Mouse (Mus musculus) kidney, adult 8-10 months (tissue): Measurements from ENCODE around the gene Patl2.
"Not testable (repeated sequence)": the region's sequence is repeated elsewhere in the genome, so short reads cannot be mapped to it uniquely, and the experiment has no call there.

Experiments used
- DNase-seq, 2 experiments: peaks; one replicate each; pipeline ENCODE4 v3.0.0; 2022

The Patl2 gene

DNA sequence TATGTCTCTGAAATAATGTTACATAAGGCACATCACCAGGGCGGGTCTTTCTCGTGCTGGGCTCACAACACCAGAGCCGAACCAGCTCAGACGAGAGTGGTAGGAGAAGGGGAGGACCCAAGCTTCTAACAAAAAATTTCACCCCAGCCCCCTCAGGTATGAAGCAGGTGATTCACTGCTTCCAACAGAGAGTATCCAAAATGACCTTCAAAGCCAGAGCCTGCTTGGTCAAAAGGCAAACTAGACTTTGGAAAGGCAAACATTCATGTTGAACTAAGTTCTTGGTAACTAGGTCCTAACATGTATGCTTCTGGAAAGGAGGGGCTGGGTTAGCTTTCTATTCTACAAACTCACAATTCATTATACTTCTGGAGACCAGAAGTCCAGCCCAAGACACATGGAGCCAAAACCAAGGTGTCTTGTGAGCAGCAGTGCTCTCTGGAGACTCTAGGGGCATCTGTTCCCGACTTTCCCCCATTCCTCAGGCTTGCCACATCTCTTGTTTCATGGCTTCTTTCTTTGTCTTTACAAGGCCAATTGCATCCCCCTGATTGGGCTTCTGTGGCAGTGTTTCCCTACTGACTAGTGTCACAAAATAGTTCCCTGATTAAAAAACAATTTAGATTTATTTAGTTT, 44.5 kb downstream of the Patl2 start:
- no peak for DNase-seq

DNA sequence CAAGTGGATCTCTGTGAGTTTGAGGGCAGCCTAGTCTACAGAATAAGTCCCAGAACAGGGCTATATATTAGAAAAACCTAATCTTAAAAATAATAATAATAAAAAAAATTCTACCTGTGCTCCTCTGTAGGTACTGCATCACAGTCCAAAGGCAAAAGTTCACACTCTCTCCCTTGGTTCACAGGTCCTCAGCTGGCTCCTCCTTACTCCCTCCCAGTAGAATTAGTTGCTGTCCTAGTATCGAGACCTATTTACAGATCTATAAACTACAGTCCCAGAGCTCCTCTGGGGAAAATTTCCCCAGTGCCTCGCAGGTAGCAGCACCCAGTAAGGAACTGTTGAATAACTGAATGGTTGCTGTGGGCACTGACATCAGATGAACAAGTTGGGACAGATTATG, 45.2 kb downstream of the Patl2 start:
- no peak for DNase-seq

DNA sequence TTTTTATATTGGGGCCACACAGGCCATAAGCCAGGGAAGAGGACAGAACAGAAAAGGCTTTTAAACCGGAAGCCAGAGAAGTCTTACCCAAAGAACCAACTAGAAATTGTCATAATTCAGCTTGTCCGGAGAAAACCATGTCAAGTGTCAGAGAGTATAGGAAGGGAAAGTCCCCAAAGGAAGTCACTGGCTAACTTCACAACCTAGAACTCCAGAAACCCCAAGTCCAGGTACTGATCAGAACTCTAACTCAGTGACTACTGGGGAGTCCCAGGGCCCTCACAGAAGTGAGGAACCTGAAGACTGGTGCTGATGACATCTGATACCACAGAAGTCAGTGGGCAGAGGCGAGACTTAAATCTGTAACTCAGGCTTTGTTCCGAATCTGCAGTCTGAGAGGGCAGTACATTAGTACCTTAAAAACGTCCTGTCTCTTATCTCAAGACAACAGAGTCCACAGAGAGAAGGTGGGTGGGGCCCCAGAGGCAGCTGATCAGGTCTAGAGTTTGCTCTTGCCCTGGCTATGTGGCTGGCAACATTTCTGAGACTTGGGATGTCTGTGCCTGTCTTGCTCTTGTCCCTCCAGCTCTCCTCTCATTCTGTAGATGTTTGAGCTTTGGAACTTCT, 48.0 kb downstream of the Patl2 start:
- DNase-seq, result no peak

DNA sequence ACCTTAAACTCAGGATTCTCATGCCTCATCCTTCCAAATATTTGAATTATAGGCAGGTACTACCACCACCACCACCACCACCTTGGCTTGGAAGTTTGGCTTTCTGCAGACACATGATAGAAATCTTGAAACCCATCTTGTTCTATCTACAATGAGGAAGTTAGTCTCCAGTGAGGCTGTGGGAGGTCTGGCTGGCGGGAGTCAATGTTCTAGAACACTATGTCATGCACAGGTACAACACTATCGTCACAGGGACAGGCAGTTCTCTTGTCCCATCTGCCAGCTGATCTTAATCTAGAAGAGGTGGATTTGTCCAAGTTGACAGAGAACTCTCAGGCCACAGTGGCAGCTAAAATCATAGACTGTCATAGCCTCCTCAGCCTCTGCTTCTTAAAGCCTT, 53.4 kb downstream of the Patl2 start:
- DNase-seq, result no peak

DNA sequence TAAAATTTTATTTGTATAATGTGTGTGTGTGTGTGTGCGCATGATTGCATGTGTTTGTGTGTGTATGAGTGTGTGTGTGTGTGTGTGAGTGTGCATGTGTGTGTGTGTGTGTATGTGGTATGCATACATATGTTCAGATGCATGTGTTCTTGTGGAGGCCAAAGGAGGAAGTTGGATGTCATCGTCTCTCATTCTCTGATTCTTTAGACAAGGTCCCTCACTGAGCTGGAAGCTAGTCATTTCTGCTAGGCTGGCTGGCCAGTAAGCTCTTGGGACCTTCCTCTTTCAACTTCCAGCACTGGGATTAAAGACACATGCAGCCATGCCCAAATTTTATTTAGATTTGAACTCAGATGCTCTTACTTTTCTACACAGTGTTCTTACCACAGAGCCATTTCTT, 53.9 kb downstream of the Patl2 start:
- no peak for DNase-seq

DNA sequence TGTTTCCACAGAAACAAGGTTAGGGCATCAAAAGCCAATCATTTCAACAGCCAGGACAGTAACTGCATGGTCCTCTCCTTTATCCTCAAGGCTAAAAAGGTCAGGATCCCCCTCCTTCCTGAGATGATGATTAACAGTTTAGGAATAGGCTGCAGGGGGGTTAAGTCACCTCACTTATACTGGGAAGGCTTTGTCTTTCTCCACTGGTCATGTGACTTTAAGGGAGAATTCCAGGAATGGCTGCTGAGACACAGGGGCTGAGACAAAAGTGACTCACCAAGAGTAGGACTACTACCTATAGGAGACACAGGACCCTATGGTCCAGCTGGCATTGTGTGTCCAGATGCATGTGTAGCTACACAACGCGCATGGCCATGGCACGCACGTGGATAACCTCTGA, 58.4 kb downstream of the Patl2 start:
- no peak for DNase-seq

DNA sequence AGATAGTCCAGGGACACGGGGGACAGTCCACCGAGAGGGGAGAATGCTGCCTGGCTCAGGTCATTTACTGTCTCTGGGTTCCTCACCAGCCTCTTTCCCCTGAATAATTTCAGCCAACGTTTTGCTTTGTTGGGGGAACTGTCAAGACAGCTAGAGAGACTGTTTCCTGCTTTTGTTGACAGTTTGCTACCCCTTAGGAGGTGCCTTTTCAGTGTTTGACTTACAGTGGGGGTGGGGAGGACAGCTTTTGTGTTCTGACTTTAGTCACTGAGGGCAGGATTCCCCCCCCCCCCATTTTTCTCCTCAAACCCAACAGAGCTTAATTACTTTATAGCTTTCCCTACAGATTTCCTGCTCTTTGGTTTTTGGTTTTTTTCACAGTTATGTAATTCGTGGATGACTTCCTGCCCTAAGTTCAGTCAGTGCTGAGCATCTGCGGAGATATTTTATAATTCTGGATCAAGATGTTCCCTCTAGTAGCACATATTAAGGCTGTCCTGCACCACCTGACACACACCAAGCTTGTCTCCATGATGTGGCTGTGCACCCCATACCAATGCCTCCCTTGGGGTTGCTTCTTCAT, 59.1 kb downstream of the Patl2 start:
- no peak for DNase-seq

DNA sequence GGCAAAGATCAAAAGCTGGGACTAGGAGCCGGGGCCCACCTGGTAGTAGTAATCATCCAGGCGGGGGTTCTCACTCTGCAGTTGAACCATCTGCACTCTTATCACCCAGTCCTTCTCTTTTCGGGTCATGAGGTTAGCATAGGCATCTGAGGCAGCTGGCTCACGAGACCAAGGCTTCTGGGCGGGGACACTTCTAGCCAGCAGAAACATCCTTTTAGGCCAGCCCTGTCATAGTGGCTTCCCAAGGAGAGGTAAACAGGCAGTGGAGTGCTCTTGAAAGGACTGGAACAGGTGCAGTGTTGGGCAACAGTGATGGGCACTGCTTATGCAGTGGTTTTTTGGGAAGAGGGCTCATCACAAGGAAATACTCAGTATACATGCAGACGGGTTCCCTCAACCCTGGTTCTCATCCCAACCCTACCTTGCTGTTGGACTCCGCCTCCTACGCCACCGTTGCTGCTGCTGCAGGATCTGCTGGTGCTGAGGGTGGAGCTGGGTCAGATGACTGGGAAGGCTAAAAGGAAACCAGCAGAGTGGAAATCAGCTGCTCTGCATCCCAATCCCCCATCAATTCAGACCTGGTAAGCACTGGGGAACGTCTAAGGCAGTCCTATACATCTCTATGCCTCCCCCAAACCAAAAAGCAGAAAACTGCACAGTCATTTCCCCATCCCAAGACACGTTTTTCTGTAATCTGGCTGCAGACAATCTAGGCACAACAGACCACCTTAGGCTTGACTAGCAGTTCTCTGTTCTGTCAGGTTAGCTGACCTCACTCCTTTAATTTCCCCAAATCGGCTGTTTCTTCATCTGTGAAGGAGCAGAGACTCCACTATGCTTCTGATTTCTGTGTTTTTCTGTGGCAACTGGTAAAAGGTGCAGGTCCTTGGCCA, 60.1 kb downstream of the Patl2 start:
- no peak for DNase-seq

DNA sequence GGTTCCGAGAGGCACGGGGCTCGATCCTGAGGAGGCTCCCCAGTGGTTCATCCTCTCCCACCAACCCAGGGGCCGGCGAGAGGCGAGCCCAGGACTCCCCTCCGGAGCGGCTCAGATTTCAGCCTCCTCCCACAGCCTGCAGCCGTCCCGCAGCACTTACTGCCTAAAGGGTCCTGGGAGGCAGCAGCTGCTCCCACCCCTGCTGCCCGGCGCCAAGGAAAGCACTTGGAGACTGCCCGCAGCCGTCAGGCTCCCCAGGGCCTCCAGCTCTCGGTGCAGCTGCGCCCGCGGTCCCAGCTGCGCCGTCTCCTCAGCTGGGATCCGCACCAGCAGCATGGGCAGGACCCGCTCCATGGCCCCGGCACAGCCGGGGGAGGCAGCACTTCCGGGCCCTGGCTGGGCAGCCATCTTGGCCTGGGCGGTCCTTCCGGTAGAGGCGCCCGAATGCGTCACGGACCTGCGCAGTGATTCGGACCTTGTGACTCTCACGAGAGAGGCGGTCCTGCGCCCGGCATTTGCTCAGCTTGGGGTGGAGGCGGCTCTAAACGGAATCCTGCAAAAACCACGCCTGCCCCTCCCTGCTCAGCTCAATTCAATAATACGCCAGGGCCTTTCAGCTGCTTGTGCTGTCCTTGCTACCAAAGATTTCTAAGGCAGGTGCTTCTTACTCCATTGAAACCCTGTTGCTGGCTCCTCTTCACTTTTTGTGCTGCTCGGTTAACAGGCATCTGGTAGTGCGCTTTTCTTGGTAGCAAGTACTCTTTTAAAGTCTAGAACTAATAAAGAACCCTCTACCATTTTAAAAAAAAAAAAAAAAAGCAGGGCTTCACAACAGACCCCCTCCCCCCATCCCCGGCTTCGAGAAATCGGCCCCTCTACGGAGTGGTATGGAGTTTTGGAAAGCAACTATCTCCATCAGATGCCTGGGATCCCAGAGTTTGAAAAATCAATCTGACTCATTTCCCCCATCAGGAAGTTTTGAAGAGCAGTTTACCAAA, 67.7 kb downstream of the Patl2 start, which contains the start of gene Spg11:
Gene Spg11, minus strand, starts transcription at position 426 of the 998 bp plus-strand sequence.
- peak; percentile 98 to 99 for DNase-seq

DNA sequence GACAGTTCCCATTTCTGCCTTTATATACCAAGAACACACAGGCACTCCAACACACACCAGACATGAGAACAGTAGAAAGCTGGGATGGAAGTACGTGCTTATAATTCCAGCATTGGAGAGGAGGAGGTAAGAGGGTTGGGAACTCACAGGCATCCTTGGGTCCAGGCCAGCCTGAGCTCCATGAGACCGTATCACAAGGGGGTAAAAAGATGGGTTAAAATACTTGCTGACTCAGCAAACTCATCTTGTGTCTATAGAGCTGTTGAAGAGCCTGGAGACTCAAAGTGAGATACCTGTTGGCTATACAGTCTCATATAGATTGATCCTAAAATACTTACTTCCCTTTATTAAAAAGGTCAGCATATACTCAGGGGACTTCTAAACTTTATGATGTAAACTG, 69.1 kb downstream of the Patl2 start:
- no peak for DNase-seq

DNA sequence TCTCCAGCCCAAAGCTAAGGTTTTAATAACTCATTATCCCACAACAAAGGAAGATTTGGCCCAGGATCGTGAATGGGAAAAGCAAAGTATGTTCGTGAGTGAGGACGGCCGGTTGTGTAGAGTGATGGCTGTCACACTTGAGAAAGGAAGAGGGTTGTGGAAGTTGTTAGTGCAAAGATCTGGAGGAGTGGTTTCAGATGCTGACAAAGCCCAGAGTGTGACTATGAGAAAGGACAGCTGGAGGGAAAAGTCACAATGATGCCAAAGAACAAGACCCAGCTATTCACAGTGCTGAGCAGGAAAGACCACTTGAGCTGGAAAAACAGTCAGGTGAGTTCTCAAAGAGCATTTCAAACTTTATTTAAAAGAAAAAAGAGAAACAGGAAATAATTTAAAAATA, 76.3 kb downstream of the Patl2 start:
- DNase-seq, result no peak

DNA sequence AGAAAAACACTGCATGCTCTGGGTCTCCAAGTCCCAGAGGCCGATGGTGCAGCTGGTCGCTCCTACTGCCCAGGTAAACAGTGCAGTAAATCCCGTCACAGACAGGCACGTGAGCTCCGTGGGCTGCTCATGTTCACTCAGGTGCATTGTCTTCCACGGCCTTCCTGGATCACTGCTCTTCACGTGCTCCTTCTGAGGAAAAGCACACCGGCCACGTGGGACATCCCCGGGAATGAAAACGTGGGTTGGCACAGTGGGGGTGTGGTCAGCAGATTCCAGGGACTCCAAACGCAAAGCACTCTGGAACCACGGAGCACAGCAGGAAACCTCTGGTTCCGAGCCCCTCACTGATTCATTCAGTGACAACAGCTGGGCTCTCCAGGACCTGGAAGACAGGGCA, 77.9 kb downstream of the Patl2 start:
- DNase-seq, result peak; percentile 58 to 67

DNA sequence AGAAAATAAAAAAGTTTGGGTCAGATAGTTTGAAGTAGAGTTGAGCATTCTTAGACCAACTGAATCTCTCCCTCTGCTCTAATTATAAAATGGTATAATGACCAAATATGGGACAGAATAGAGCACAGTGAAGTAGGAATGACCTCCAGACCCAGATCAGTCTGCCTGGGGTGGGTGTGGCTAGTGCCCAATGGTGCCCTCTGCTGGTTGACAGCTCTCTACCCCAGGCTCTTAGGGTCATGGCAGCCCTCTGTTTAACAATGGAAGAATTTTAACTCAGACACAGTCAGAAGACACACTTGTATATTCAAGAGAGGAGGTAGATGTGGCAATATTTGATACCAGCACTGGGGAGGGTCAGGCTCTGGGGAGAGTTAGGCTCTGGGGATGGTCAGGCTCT, 83.9 kb downstream of the Patl2 start:
- DNase-seq, result peak in 1 of 2 experiments; percentile 40

DNA sequence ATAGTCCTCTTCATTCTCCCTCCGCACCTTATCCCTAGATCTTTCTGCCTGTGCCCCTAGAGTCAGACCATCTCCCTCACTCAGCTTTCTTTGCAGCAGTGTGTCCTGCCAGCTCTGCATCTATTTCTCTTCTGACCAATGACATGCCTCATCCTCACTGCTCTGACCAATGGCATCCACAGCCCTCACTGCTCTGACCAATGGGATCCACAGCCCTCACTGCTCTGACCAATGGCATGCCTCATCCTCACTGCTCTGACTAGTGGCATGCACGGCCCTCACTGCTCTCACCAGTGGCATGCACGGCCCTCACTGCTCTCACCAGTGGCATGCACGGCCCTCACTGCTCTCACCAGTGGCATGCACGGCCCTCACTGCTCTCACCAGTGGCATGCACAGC, 88.3 kb downstream of the Patl2 start:
- not testable (repeated sequence) for DNase-seq

DNA sequence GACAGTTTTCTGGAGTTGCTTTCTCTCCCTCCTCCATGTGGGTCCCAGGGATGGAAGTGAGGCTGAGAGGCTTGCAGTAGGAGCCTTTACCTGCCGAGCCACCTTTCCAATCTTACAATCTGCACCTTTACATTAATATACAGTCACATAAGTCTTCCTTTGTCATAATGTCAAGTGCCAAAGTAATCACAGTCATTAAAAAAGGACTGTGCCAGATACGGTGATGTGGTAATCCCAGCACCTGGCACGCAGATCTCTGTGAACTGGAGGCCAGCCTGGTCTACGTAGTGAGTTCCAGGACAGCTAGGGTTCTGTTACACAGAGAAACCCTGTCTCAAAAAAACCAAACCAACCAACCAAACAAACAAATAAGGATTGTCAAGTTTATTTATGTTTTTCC, 92.1 kb downstream of the Patl2 start:
- DNase-seq, result no peak

DNA sequence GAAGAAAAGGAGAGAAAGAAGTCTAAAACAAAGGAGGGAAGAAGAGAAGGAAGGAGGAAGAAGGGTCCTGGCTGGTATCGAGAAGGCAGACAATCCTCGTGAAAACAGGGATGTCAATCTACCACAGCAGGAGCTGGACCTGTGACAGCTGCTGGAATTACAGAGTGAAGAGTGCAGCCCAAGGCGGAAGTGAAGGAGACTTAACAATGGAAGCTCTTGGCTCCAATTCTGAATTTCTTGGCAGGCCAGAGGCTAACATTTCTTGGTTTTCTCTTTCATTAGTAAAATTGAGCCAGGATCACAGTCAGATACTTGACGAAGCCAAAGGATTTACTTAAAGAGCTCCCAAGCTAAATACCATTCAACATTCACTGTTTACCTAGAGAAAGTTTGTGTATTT, 99.5 kb downstream of the Patl2 start:
- no peak for DNase-seq

DNA sequence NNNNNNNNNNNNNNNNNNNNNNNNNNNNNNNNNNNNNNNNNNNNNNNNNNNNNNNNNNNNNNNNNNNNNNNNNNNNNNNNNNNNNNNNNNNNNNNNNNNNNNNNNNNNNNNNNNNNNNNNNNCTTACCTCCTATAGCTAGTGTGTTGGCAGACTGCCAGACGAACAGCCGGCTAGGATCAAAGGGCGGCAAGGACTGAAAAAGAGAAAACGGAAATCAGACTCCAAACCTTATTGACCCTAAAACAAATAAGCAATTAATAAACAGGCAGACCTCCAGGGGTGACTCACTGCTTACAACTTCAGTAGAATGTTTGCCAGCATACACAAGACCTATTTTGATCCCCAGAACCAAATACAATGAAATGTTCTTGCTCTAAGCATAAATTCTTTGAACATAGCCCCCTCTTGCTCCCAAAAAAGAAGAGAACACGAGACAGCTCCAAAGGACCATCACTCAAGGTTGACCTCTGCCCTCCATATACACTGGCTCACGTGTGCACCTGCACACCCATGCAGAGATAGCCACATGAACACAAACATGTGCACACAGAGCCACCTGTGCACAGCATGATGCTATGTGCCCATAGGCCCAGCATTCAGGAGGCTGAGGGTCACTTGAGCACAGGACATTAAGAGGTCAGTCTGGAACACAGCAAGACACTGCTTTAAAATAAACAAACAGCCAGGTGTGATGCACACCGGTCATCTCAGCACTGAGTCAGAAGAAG, 104.1 kb downstream of the Patl2 start:
- peak; percentile 19 to 27 for DNase-seq
